Mouse (Mus musculus) MEL (cell line): ENCODE measurements around the gene Fam78b. TPM values are rescaled to one million over a fixed set of nuclear protein-coding genes. Genes with fewer than 3 reads are reported as not detected.

Experiments
- DNase-seq: peaks from one replicate; pipeline ENCODE4 v3.0.0; 2011; ENCODE audit warnings: low read depth, low spot score
- H3K27ac ChIP-seq: 2 replicates; pipeline ENCODE4 v1.5.1; 2012; ENCODE audit warnings: low read depth, mild to moderate bottlenecking, control low read depth, low read length, moderate library complexity; ENCODE audit not compliant: control insufficient read depth
- H3K27me3 ChIP-seq, 2 experiments: fragments of 150-350 bp in 1 of 2; sonication (generic) in 1 of 2; 2 replicates each; pipeline ENCODE4 v1.6.1; 2012; ENCODE audit warnings: low read length in 2 of 2, mild to moderate bottlenecking in 2 of 2, improper control_type of control experiment in 1 of 2, moderate library complexity in 1 of 2; ENCODE audit not compliant: insufficient read depth in 2 of 2, control insufficient read depth in 1 of 2
- H3K36me3 ChIP-seq, 2 experiments: 2 replicates each; pipeline ENCODE4 v1.6.1; 2012 to 2014; ENCODE audit warnings: low read length in 2 of 2, improper control_type of control experiment in 1 of 2, inconsistent platforms in 1 of 2, mild to moderate bottlenecking in 1 of 2; ENCODE audit not compliant: insufficient read depth in 2 of 2, control insufficient read depth in 1 of 2
- H3K4me1 ChIP-seq, 2 experiments: fragments of 150-350 bp in 1 of 2; sonication (generic) in 1 of 2; 2 replicates each; pipeline ENCODE4 v1.6.1; 2012; ENCODE audit warnings: low read length in 2 of 2, improper control_type of control experiment in 1 of 2, mild to moderate bottlenecking in 1 of 2; ENCODE audit not compliant: insufficient read depth in 2 of 2, control insufficient read depth in 1 of 2
- H3K4me3 ChIP-seq, 2 experiments: fragments of 150-350 bp in 1 of 2; sonication (generic) in 1 of 2; 2 replicates each; pipeline ENCODE4 v1.5.1; 2012; ENCODE audit warnings: low read depth in 2 of 2, low read length in 2 of 2, mild to moderate bottlenecking in 2 of 2, moderate library complexity in 2 of 2, control low read depth in 1 of 2, improper control_type of control experiment in 1 of 2; ENCODE audit not compliant: control insufficient read depth in 1 of 2, insufficient read depth in 1 of 2
- H3K79me2 ChIP-seq: 2 replicates; pipeline ENCODE4 v1.6.1; 2012; ENCODE audit warnings: mild to moderate bottlenecking, low read length, moderate library complexity; ENCODE audit not compliant: control insufficient read depth, poor library complexity, insufficient read depth
- H3K9ac ChIP-seq: 2 replicates; pipeline ENCODE4 v1.6.1; 2012; ENCODE audit warnings: low read depth, mild to moderate bottlenecking, control low read depth, low read length, moderate library complexity; ENCODE audit not compliant: control insufficient read depth, poor library complexity, severe bottlenecking
- H3K9me3 ChIP-seq: fragments of 150-350 bp; sonication (generic); replicated peaks from 2 replicates; pipeline ENCODE4 v1.6.1; 2012; ENCODE audit warnings: mild to moderate bottlenecking, low read length, improper control_type of control experiment, moderate library complexity; ENCODE audit not compliant: insufficient read depth
- BHLHE40 ChIP-seq: IDR thresholded peaks from 2 replicates; pipeline ENCODE4 v1.6.1; 2012; ENCODE audit warnings: low read depth, mild to moderate bottlenecking, inconsistent platforms, low read length, improper control_type of control experiment, borderline replicate concordance
- CHD2 ChIP-seq: IDR thresholded peaks from 2 replicates; pipeline ENCODE4 v1.6.1; 2011; ENCODE audit warnings: low read length, improper control_type of control experiment
- E2F4 ChIP-seq: IDR thresholded peaks from 2 replicates; pipeline ENCODE4 v1.6.1; 2011; ENCODE audit warnings: low read depth, low read length, improper control_type of control experiment, borderline replicate concordance
- EP300 ChIP-seq, 2 experiments: IDR thresholded peaks; 2 replicates each; pipeline ENCODE4 v1.6.1; 2011; ENCODE audit warnings: improper control_type of control experiment in 2 of 2, low read length in 2 of 2, low read depth in 1 of 2, mild to moderate bottlenecking in 1 of 2
- ETS1 ChIP-seq: IDR thresholded peaks from 2 replicates; pipeline ENCODE4 v1.6.1; 2012; ENCODE audit warnings: low read depth, mild to moderate bottlenecking, inconsistent platforms, low read length, improper control_type of control experiment, moderate library complexity
- GABPA ChIP-seq: IDR thresholded peaks from 2 replicates; pipeline ENCODE4 v1.6.1; 2012; ENCODE audit warnings: low read depth, mild to moderate bottlenecking, inconsistent platforms, low read length, improper control_type of control experiment, moderate library complexity
- GATA1 ChIP-seq: IDR thresholded peaks from 2 replicates; pipeline ENCODE4 v1.6.1; 2011; ENCODE audit warnings: low read depth, low read length, improper control_type of control experiment
- JUND ChIP-seq: IDR thresholded peaks from 2 replicates; pipeline ENCODE4 v1.6.1; 2011; ENCODE audit warnings: low read depth, mild to moderate bottlenecking, improper control_type of control experiment, low read length
- KAT2A ChIP-seq: conservative IDR thresholded peaks from 2 replicates; pipeline ENCODE4 v1.6.1; 2012; ENCODE audit warnings: low read depth, low read length, improper control_type of control experiment, inconsistent platforms
- MAX ChIP-seq: IDR thresholded peaks from 2 replicates; pipeline ENCODE4 v1.6.1; 2011; ENCODE audit warnings: low read length, improper control_type of control experiment
- MEF2A ChIP-seq: IDR thresholded peaks from 2 replicates; pipeline ENCODE4 v1.6.1; 2014; ENCODE audit warnings: low read depth, mild to moderate bottlenecking, inconsistent platforms, low read length, improper control_type of control experiment; ENCODE audit not compliant: poor library complexity, insufficient replicate concordance, severe bottlenecking; ENCODE audit errors: extremely low read depth
- MXI1 ChIP-seq: IDR thresholded peaks from 2 replicates; pipeline ENCODE4 v1.6.1; 2011; ENCODE audit warnings: mild to moderate bottlenecking, low read depth, low read length, improper control_type of control experiment
- MYC ChIP-seq: IDR thresholded peaks from 2 replicates; pipeline ENCODE4 v1.6.1; 2011; ENCODE audit warnings: low read depth, mild to moderate bottlenecking, low read length, improper control_type of control experiment, moderate library complexity
- NRF1 ChIP-seq: IDR thresholded peaks from 2 replicates; pipeline ENCODE4 v1.6.1; 2014; ENCODE audit warnings: low read depth, mild to moderate bottlenecking, inconsistent platforms, low read length, improper control_type of control experiment, moderate library complexity; ENCODE audit not compliant: poor library complexity, insufficient read depth, severe bottlenecking
- POLR2A ChIP-seq, 2 experiments: IDR thresholded peaks; 2 replicates each; pipeline ENCODE4 v1.6.1; 2011 to 2012; ENCODE audit warnings: low read length in 2 of 2, mild to moderate bottlenecking in 2 of 2, control low read depth in 1 of 2, improper control_type of control experiment in 1 of 2, low read depth in 1 of 2, moderate library complexity in 1 of 2; ENCODE audit not compliant: control insufficient read depth in 1 of 2, insufficient read depth in 1 of 2, poor library complexity in 1 of 2
- POLR2AphosphoS2 ChIP-seq: IDR thresholded peaks from 2 replicates; pipeline ENCODE4 v1.6.1; 2011; ENCODE audit warnings: low read length, improper control_type of control experiment
- POLR2AphosphoS5 ChIP-seq: IDR thresholded peaks from 2 replicates; pipeline ENCODE4 v1.6.1; 2012; ENCODE audit warnings: low read depth, borderline replicate concordance, mild to moderate bottlenecking, inconsistent platforms, low read length, moderate library complexity, mixed read lengths
- RAD21 ChIP-seq: IDR thresholded peaks from 2 replicates; pipeline ENCODE4 v1.6.1; 2011; ENCODE audit warnings: mild to moderate bottlenecking, low read depth, low read length, improper control_type of control experiment
- SIN3A ChIP-seq: IDR thresholded peaks from 2 replicates; pipeline ENCODE4 v1.6.1; 2012; ENCODE audit warnings: low read length, improper control_type of control experiment, inconsistent platforms
- TAL1 ChIP-seq: IDR thresholded peaks from 2 replicates; pipeline ENCODE4 v1.6.1; 2012; ENCODE audit warnings: mild to moderate bottlenecking, inconsistent platforms, low read length, moderate library complexity, mixed read lengths
- UBTF ChIP-seq: IDR thresholded peaks from 2 replicates; pipeline ENCODE4 v1.6.1; 2012; ENCODE audit warnings: low read depth, mild to moderate bottlenecking, inconsistent platforms, low read length, improper control_type of control experiment, moderate library complexity, borderline replicate concordance; ENCODE audit not compliant: insufficient read depth
- ZKSCAN1 ChIP-seq: IDR thresholded peaks from 2 replicates; pipeline ENCODE4 v1.6.1; 2012; ENCODE audit warnings: low read depth, mild to moderate bottlenecking, inconsistent platforms, low read length, improper control_type of control experiment, moderate library complexity
- ZMIZ1 ChIP-seq: IDR thresholded peaks from 2 replicates; pipeline ENCODE4 v1.6.1; 2012; ENCODE audit warnings: low read depth, mild to moderate bottlenecking, inconsistent platforms, low read length, improper control_type of control experiment, moderate library complexity
- polyA plus RNA-seq, 2 experiments: library from polyadenylated mRNA; stranded (reverse) in 1 of 2; unstranded in 1 of 2; fragments of >175 nt in 1 of 2; fragments of >200 nt in 1 of 2; gene quantifications; 2 replicates each; pipeline versions ENCODE4 v1.2.1 to v1.2.4; 2012; ENCODE audit warnings: low replicate concordance in 2 of 2, low read depth in 1 of 2; ENCODE audit not compliant: insufficient read length in 2 of 2, insufficient read depth in 1 of 2, missing spikeins in 1 of 2
- total RNA-seq: library from RNA; depleted of rRNA; stranded (reverse); fragments of 300-350 nt; gene quantifications from 2 replicates; pipeline ENCODE4 v1.2.3, GENCODE M21; 2012

Fam78b gene
- total and polyA plus RNA-seq, 3 experiments, result not detected

DNA sequence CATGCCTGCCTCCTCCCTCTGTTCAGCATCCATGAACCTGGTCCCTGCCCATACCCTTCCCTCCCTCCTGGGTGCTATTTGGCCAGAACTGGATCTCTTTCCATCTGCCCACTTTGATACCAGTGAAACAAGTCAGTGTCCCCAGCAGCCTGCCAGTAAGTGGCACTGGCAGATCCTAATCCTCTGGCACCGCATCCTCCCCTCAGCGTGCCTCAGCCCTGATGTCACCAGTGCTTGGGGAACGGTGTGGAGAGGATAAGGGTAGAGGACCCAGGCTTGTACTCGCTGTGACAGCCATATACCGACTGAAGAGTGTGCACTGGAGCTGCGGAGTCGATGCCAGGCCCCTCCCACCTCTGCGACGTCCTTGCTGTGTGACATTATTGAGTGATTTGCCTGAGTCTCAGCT lies 65.7 kb downstream of the Fam78b start:
- H3K36me3 ChIP-seq, result no peaks in the 10 kb centered on the region
- H3K9me3 ChIP-seq, result no peaks in the 10 kb centered on the region
- no peak for DNase-seq
- H3K79me2 ChIP-seq, result no peaks in the 10 kb centered on the region
- no peak overlapping the region for H3K4me3 ChIP-seq
- H3K27me3 ChIP-seq, result no peaks in the 10 kb centered on the region; a peak in 1 of 4 replicates
- H3K9ac ChIP-seq, result no peak overlapping the region
- TF ChIP-seq POLR2AphosphoS5 (no peak), GATA1 (no peak), CHD2 (no peak), EP300 (IDR thresholded peaks at IDR 0.05; ENCODE audit: low read depth in 1 of 2, low read length in 2 of 2) (no peak), BHLHE40 (no peak), UBTF (no peak), KAT2A (no peak), POLR2AphosphoS2 (no peak), MAX (no peak)
- H3K27ac ChIP-seq, result no peak overlapping the region
- H3K4me1 ChIP-seq, result no peaks in the 10 kb centered on the region

DNA sequence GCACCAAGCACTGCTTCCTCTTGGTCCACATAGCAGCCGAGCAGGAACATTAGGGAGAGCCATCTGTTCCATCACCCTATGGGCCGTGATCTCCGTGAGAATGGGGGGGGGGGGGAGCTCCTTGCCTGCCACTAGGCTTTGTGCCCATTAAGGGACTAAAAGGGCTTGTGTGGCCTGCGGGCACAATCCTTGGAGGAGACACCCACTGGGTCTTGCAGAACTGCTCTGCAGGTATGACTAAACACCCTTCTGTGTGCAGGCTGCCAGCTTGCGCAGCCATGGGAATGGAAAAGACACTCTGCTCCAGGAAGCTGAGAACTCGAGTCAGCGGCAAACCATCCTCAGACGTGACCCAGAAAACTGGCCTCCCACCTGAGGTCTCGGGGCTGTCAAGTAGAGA lies 68.5 kb downstream of the Fam78b start:
- no peak for DNase-seq
- H3K79me2 ChIP-seq, result no peaks in the 10 kb centered on the region
- H3K27ac ChIP-seq, result no peak overlapping the region
- H3K9me3 ChIP-seq, result no peaks in the 10 kb centered on the region
- TF ChIP-seq SIN3A (no peak), MYC (no peak), EP300 (IDR thresholded peaks at IDR 0.05; ENCODE audit: low read depth in 1 of 2, low read length in 2 of 2) (no peak), ETS1 (no peak), TAL1 (no peak), POLR2A (IDR thresholded peaks at IDR 0.05; ENCODE audit: control insufficient read depth in 1 of 2, insufficient read depth in 1 of 2, low read depth in 1 of 2, low read length in 2 of 2, poor library complexity in 1 of 2) (no peak), GABPA (no peak), ZMIZ1 (no peak), E2F4 (no peak), MXI1 (no peak), JUND (no peak), RAD21 (no peak), POLR2AphosphoS2 (no peak), UBTF (no peak), ZKSCAN1 (no peak), MEF2A (no peak), NRF1 (no peak)
- no peaks in the 10 kb centered on the region; a peak in 1 of 4 replicates for H3K27me3 ChIP-seq
- H3K4me3 ChIP-seq, result no peak overlapping the region
- H3K9ac ChIP-seq, result no peak overlapping the region
- H3K4me1 ChIP-seq, result no peaks in the 10 kb centered on the region
- no peaks in the 10 kb centered on the region for H3K36me3 ChIP-seq
